Mouse (Mus musculus) midbrain, embryonic 16.5 days (tissue): ENCODE measurements around the gene Triobp. TPM values are rescaled to one million over a fixed set of nuclear protein-coding genes. Genes with fewer than 3 reads are reported as not detected.
"Not testable (repeated sequence)": the region's sequence is repeated elsewhere in the genome, so short reads cannot be mapped to it uniquely, and the experiment has no call there.

Source experiments
- ATAC-seq: fragments of 200-750 bp; cut with Nextera tagmentation; 2 replicates; pipeline ENCODE4 v1.8.0; 2017; ENCODE audit warnings: moderate TSS enrichment
- H3K27ac ChIP-seq: fragments of 300-500 bp; sonication (generic); 2 replicates; pipeline ENCODE4 v1.5.1; 2014; ENCODE audit warnings: mild to moderate bottlenecking, low read length, mixed read lengths
- H3K27me3 ChIP-seq: fragments of 300-500 bp; sonication (generic); 2 replicates; pipeline ENCODE4 v1.6.1; 2014; ENCODE audit warnings: low read depth, low read length, mixed read lengths; ENCODE audit not compliant: control insufficient read depth, insufficient read depth
- H3K36me3 ChIP-seq: fragments of 300-500 bp; sonication (generic); 2 replicates; pipeline ENCODE4 v1.6.1; 2014; ENCODE audit warnings: mild to moderate bottlenecking, low read length, moderate library complexity, mixed read lengths; ENCODE audit not compliant: control insufficient read depth, insufficient read depth
- H3K4me1 ChIP-seq: fragments of 300-500 bp; sonication (generic); 2 replicates; pipeline ENCODE4 v1.6.1; 2014; ENCODE audit warnings: mild to moderate bottlenecking, low read length, mixed read lengths; ENCODE audit not compliant: control insufficient read depth, insufficient read depth
- H3K4me2 ChIP-seq: fragments of 300-500 bp; sonication (generic); 2 replicates; pipeline ENCODE4 v1.6.1; 2014; ENCODE audit warnings: mild to moderate bottlenecking, low read length, mixed read lengths
- H3K4me3 ChIP-seq: fragments of 300-500 bp; sonication (generic); 2 replicates; pipeline ENCODE4 v1.5.1; 2014; ENCODE audit warnings: low read depth, mild to moderate bottlenecking, low read length, moderate library complexity, mixed read lengths
- H3K9ac ChIP-seq: fragments of 300-500 bp; sonication (generic); 2 replicates; pipeline ENCODE4 v1.6.1; 2014; ENCODE audit warnings: low read depth, low read length, mixed read lengths
- H3K9me3 ChIP-seq: fragments of 300-500 bp; sonication (generic); replicated peaks from 2 replicates; pipeline ENCODE4 v1.6.1; 2014; ENCODE audit warnings: mild to moderate bottlenecking, low read length, mixed read lengths; ENCODE audit not compliant: control insufficient read depth, poor library complexity, severe bottlenecking
- WGBS: fragments of 180-500 bp; shearing (Covaris S2); extraction: QIAGEN DNeasy Blood & Tissue Kit; methylation state at CpG from one replicate; pipeline ENCODE4 v1.1.7; 2014; 5-methylcytosine and 5-hydroxymethylcytosine counted together
- polyA plus RNA-seq: library from polyadenylated mRNA; unstranded; fragments of >200 nt; fragmentation: Nextera tagmentation; extraction: Ambion mirVana; gene quantifications from 2 replicates; pipeline ENCODE4 v1.2.1, GENCODE M21; 2015

Triobp gene
- polyA plus RNA-seq, 1 experiment from 2014 or later, result 40.9 TPM

DNA sequence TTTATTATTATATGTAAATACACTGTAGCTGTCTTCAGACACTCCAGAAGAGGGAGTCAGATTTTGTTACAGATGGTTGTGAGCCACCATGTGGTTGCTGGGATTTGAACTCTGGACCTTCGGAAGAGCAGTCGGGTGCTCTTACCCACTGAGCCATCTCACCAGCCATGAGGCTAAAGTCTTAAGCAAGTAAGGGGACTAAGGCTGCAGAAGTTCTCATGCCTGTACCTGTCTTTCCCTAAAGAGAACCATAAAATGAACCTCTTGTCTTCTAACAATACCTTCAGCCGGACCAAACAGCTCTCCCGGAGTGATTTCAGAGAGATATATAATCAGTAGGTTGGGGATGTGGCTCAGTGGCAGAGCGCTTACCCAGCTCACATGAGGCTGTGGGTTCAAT lies 84.4 kb downstream of the Triobp start:
- H3K36me3 ChIP-seq, H3K27me3 ChIP-seq, H3K4me2 ChIP-seq, H3K4me3 ChIP-seq, H3K27ac ChIP-seq, H3K9me3 ChIP-seq, H3K9ac ChIP-seq, ATAC-seq: not testable (repeated sequence)
- WGBS, result 88% methylated on average over 5 of the region's 5 CpGs
- peaks cover 33% of the 10 kb centered on the region for H3K4me1 ChIP-seq

DNA sequence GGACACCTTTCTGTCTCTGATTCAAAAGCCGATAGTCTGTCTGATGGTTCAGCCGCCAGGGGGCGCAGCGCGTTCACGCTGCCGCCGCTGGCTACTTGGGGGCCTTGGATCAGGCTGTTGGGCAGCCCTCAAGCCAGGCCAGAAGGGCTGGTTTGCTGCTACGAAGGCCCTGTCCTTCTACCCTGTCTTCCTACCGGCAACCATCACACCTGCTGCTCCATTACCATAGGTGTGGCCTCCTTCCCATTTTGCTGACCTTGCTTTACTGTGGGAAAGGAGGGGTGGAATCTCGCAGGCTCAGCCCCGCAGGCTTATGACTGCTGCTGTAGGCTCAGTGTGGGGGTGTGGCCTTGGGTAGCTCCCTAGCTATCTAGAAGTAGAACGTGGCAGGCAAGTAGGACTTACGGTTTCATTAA lies 90.4 kb downstream of the Triobp start:
- 14% methylated on average over 14 of the region's 14 CpGs for WGBS
- no peak for ATAC-seq
- no peaks in the 10 kb centered on the region for H3K36me3 ChIP-seq
- H3K4me1 ChIP-seq, result peaks cover 3% of the 10 kb centered on the region; the same call in 1 of the 2 replicates
- no peaks in the 10 kb centered on the region for H3K9me3 ChIP-seq
- no peak overlapping the region for H3K9ac ChIP-seq
- peaks cover 23% of the 10 kb centered on the region for H3K27me3 ChIP-seq
- H3K4me2 ChIP-seq, result no peak overlapping the region
- H3K27ac ChIP-seq, result no peak overlapping the region
- H3K4me3 ChIP-seq, result no peak overlapping the region

DNA sequence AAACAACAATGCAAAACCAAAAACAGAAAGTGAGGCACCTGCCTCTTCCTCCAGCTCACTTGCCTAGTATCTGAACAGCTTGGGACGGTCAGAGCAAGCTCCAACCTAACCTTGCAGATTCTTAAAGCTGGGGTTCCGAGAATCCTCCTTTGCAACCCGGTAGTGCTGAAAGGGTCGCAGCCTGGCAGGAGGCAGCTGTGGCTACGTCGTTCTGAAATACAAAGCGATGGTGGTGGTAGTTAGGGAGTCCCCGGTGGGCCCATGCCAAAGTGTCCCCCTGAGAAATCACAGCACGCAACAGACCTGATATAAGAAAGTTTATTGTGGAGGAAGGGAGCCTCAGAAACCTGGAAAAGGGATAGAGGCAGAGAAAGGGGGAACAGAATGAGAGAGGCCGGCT lies 90.8 kb downstream of the Triobp start:
- 69% methylated on average over 10 of the region's 10 CpGs for WGBS
- H3K9me3 ChIP-seq, result no peaks in the 10 kb centered on the region
- no peak overlapping the region for H3K9ac ChIP-seq
- no peaks in the 10 kb centered on the region for H3K36me3 ChIP-seq
- no peak overlapping the region for H3K4me3 ChIP-seq
- H3K4me2 ChIP-seq, result no peak overlapping the region
- H3K27ac ChIP-seq, result no peak overlapping the region
- ATAC-seq, result no peak
- H3K27me3 ChIP-seq, result peaks cover 23% of the 10 kb centered on the region
- peaks cover 6% of the 10 kb centered on the region; the same call in 1 of the 2 replicates for H3K4me1 ChIP-seq

- Histone ChIP-seq H3K9ac (no peak overlapping the region), H3K27me3 (peaks cover 27% of the 10 kb centered on the region), H3K9me3 (no peaks in the 10 kb centered on the region), H3K36me3 (no peaks in the 10 kb centered on the region), H3K4me1 (peaks cover 6% of the 10 kb centered on the region; the same call in 1 of the 2 replicates), H3K27ac (no peak overlapping the region), H3K4me2 (no peak overlapping the region), H3K4me3 (no peak overlapping the region)
- no peak for ATAC-seq
- WGBS, result 17% methylated on average over 7 of the region's 7 CpGs
Measured at GRCm38 (mm10) chr15:79038853-79039252, 91.3 kb downstream of the Triobp start.

GRCm38 (mm10) chr15:79040501-79041416 lies 93.2 kb downstream of the Triobp start:
- Histone ChIP-seq H3K27ac (no peak overlapping the region), H3K27me3 (peaks cover 27% of the 10 kb centered on the region), H3K9ac (peak overlapping the region; percentile 52), H3K4me2 (peak overlapping the region; percentile 51), H3K4me1 (peaks cover 6% of the 10 kb centered on the region; the same call in 1 of the 2 replicates), H3K9me3 (no peaks in the 10 kb centered on the region), H3K4me3 (peak overlapping the region; percentile 27), H3K36me3 (no peaks in the 10 kb centered on the region)
- 22% methylated on average over 24 of the region's 24 CpGs for WGBS
- no peak for ATAC-seq

- H3K9ac ChIP-seq, result peak within 1 kb of the TSS; percentile 71
- H3K4me3 ChIP-seq, result peak within 1 kb of the TSS; percentile 61
- H3K27ac ChIP-seq, result peak within 1 kb of the TSS; percentile 18; the same call in 1 of the 2 replicates
- peaks cover 6% of the 10 kb centered on the region; the same call in 1 of the 2 replicates for H3K4me1 ChIP-seq
- H3K27me3 ChIP-seq, result peaks cover 27% of the 10 kb centered on the region
- H3K36me3 ChIP-seq, result no peaks in the 10 kb centered on the region
- ATAC-seq, result no peak
- no peaks in the 10 kb centered on the region for H3K9me3 ChIP-seq
- H3K4me2 ChIP-seq, result peak within 1 kb of the TSS; percentile 82
- 80% methylated on average over 6 of the region's 6 CpGs for WGBS
Measured at GRCm38 (mm10) chr15:79041585-79041984, 94.1 kb downstream of the Triobp start, which contains the start of gene Galr3. TSS of gene Galr3 (plus strand) at chr15:79041885.

DNA sequence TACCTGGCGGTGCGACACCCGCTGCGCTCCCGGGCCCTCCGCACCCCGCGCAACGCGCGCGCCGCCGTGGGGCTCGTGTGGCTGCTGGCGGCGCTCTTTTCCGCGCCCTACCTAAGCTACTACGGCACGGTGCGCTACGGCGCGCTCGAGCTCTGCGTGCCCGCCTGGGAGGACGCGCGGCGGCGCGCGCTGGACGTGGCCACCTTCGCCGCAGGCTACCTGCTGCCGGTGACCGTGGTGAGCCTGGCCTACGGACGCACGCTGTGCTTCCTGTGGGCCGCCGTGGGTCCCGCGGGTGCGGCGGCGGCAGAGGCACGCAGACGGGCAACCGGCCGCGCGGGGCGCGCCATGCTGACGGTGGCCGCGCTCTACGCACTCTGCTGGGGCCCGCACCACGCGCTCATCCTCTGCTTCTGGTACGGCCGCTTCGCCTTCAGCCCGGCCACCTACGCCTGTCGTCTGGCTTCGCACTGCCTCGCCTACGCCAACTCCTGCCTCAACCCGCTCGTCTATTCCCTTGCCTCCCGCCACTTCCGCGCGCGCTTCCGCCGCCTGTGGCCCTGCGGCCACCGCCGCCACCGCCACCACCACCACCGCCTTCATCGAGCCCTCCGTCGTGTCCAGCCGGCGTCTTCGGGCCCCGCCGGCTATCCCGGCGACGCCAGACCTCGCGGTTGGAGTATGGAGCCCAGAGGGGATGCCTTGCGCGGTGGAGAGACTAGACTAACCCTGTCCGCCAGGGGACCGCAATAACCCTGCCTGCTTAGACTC lies 95.4 kb downstream of the Triobp start:
- Histone ChIP-seq H3K9ac (peak overlapping the region; percentile 71), H3K36me3 (no peaks in the 10 kb centered on the region), H3K4me1 (peaks cover 6% of the 10 kb centered on the region; the same call in 1 of the 2 replicates), H3K4me3 (peak overlapping the region; percentile 61), H3K9me3 (no peaks in the 10 kb centered on the region), H3K27me3 (peaks cover 30% of the 10 kb centered on the region), H3K4me2 (peak overlapping the region; percentile 82), H3K27ac (peak overlapping the region; percentile 18; the same call in 1 of the 2 replicates)
- WGBS, result under 1% methylated on average over 65 of the region's 105 CpGs
- peak; percentile 73 for ATAC-seq

DNA sequence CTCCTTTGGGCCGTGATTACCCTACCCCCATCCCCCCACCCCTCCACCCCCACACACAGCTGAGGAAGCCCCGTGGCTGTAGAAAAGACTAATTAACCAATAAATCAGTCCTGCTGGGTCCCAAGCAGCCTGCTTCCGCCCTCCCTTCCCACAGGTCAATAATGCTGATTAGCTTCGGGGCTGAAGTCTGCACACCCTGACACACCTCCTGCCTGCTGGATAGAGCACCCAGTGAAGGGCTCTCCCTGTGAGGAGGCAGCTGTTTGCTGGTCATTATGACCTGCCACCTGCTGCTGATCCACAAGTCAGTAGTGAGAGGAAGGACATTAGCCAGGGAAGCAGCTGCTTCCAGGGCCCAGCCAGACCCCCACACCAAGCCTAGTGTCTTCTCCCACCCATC lies 97.3 kb downstream of the Triobp start:
- H3K4me3 ChIP-seq, result no peak overlapping the region
- ATAC-seq, result no peak
- no peak overlapping the region for H3K9ac ChIP-seq
- H3K36me3 ChIP-seq, result no peaks in the 10 kb centered on the region
- H3K9me3 ChIP-seq, result no peaks in the 10 kb centered on the region
- H3K4me1 ChIP-seq, result peaks cover 6% of the 10 kb centered on the region; the same call in 1 of the 2 replicates
- no peak overlapping the region for H3K27ac ChIP-seq
- peaks cover 30% of the 10 kb centered on the region for H3K27me3 ChIP-seq
- H3K4me2 ChIP-seq, result no peak overlapping the region
- WGBS, result 12% methylated on average over 4 of the region's 4 CpGs
